In the genomic region with DNA sequence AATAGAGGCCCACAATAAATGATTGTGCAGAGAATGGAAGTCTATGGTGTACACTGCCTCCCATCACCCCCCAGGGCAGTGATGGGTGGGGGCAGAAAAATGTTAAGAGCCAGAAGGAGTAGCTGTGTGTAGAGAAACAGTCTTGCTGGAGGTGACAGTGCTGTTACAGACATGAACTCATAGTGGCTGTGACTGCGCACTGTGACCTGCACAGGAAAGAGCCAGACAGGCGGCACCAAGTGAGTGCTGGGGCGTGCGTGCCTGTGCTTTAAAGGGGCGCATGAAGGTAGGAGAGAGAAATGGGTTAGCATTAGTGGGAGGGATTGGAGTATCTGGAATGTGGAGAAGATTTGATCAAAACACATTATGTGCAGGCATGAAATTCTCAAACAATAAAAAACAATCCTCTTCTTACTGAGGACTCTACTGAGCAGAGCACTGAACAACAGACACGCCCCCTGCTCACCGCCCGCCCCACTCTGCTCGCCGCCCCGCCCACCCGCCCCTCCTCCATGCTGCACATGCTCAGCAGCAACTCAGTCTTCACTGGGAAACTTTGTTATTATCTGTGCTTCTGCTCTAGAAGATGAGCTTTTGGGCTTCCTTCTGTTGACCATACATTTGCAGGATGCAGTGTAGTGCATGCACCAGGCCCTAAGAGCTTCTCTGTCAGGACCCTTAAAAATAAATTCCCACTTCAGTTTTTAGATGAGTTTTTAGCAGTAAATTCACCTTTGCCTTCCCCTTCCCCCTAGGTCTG, we compare ENCODE assay signal across 10 mouse cellular contexts. TPM values are rescaled to one million over a fixed set of nuclear protein-coding genes. Genes with fewer than 3 reads are reported as not detected.
A peak's percentile ranks its signal among the peaks of the same experiment; 100 is the strongest.
DNase-seq lines count a peak whose midpoint lies in the region; ATAC-seq and TF ChIP-seq lines count a peak whose summit lies in the region.
"Had no signal": no experiment of that assay in that cellular context is flagged by ENCODE, and none has a peak within 500 bp of the region (broad histone marks: within the 10 kb centered on the region; RNA-seq: fewer than 3 reads in every experiment).

No protein-coding gene starts in this region.

- ATAC-seq in megakaryocyte, adult 5-6 weeks (ENCODE audit: poor library complexity, severe bottlenecking) = no peak
- peak; percentile 82 for ATAC-seq in hindbrain, embryonic 12.5 days (ENCODE audit: low FRiP score)
- ATAC-seq in limb, embryonic 14.5 days (ENCODE audit: low FRiP score, low read depth) = peak; percentile 84
- ATAC-seq in stomach, embryonic 15.5 days (ENCODE audit: insufficient read depth, low FRiP score, low read depth) = no peak; the same call in 1 of the 2 replicates

- peak overlapping the region; percentile 38 for H3K4me3 ChIP-seq in megakaryocyte, embryonic 14.5 days (replicated peaks)
- H3K4me3 ChIP-seq in hindbrain, embryonic 12.5 days = peak overlapping the region; percentile 17
- H3K4me3 ChIP-seq in limb, embryonic 14.5 days (replicated peaks; ENCODE audit: low read length) = 0 out of 2 replicates have a peak overlapping the region, but pooled peaks have one; percentile 11
- no peak overlapping the region for H3K4me3 ChIP-seq in stomach, embryonic 15.5 days (replicated peaks)

- no peaks in the 10 kb centered on the region for H3K4me1 ChIP-seq in megakaryocyte, embryonic 14.5 days
- H3K4me1 ChIP-seq in hindbrain, embryonic 12.5 days = peaks cover 7% of the 10 kb centered on the region; the same call in 1 of the 2 replicates
- peaks cover 4% of the 10 kb centered on the region; the same call in 1 of the 2 replicates for H3K4me1 ChIP-seq in limb, embryonic 14.5 days (ENCODE audit: control insufficient read depth, insufficient read depth, low read length)
- H3K4me1 ChIP-seq in stomach, embryonic 15.5 days = no peaks in the 10 kb centered on the region

- peak overlapping the region; percentile 53 for H3K27ac ChIP-seq in hindbrain, embryonic 12.5 days
- no peak overlapping the region for H3K27ac ChIP-seq in limb, embryonic 14.5 days (replicated peaks; ENCODE audit: low read depth, low read length)
- no peak overlapping the region for H3K27ac ChIP-seq in stomach, embryonic 15.5 days

- no peaks in the 10 kb centered on the region for H3K36me3 ChIP-seq in megakaryocyte, embryonic 14.5 days (replicated peaks; ENCODE audit: low read length)
- H3K36me3 ChIP-seq in hindbrain, embryonic 12.5 days = no peaks in the 10 kb centered on the region
- H3K36me3 ChIP-seq in limb, embryonic 14.5 days (ENCODE audit: control insufficient read depth, insufficient read depth, low read length) = no peaks in the 10 kb centered on the region
- no peaks in the 10 kb centered on the region for H3K36me3 ChIP-seq in stomach, embryonic 15.5 days

- H3K9me3 ChIP-seq in megakaryocyte, embryonic 14.5 days = peaks cover 49% of the 10 kb centered on the region
- 0 out of 2 replicates have a peak, but pooled peaks cover 3% of the 10 kb centered on the region for H3K9me3 ChIP-seq in hindbrain, embryonic 12.5 days (replicated peaks)
- H3K9me3 ChIP-seq in limb, embryonic 14.5 days (ENCODE audit: control insufficient read depth, low read length) = no peaks in the 10 kb centered on the region
- no peaks in the 10 kb centered on the region for H3K9me3 ChIP-seq in stomach, embryonic 15.5 days

- intact Hi-C loops in gastrocnemius, postnatal 36 days (cut with DNase I) = no loop called here

- H3K9ac ChIP-seq in hindbrain, embryonic 12.5 days = no peak overlapping the region
- H3K9ac ChIP-seq in limb, embryonic 14.5 days (ENCODE audit: low read depth, low read length, severe bottlenecking) = no peak overlapping the region
- H3K9ac ChIP-seq in stomach, embryonic 15.5 days = no peak overlapping the region

- peak; percentile 42 for DNase-seq in limb, embryonic 14.5 days (ENCODE audit: low spot score)
- DNase-seq in thymus, adult 18-20 months = no peak
- no peak for DNase-seq in cerebellum, postnatal 4 days (ENCODE audit: low spot score in 2 of 2)
- no peak for DNase-seq in gastrocnemius, postnatal 36 days

- no peak for TF ChIP-seq POLR2A in limb, embryonic 14.5 days (IDR thresholded peaks at IDR 0.05; ENCODE audit: borderline replicate concordance, extremely low read depth, insufficient read depth, insufficient read length)

- H3K4me2 ChIP-seq in hindbrain, embryonic 12.5 days (replicated peaks) = peak overlapping the region; percentile 50
- H3K4me2 ChIP-seq in limb, embryonic 14.5 days (replicated peaks; ENCODE audit: low read depth, low read length, severe bottlenecking) = peak overlapping the region; percentile 42; the same call in 1 of the 2 replicates
- H3K4me2 ChIP-seq in stomach, embryonic 15.5 days = peak overlapping the region; percentile 16; the same call in 1 of the 2 replicates

- peaks cover 25% of the 10 kb centered on the region for H3K27me3 ChIP-seq in megakaryocyte, embryonic 14.5 days (replicated peaks)
- no peaks in the 10 kb centered on the region for H3K27me3 ChIP-seq in hindbrain, embryonic 12.5 days
- H3K27me3 ChIP-seq in limb, embryonic 14.5 days (ENCODE audit: control insufficient read depth, insufficient read depth, low read length) = no peaks in the 10 kb centered on the region
- H3K27me3 ChIP-seq in stomach, embryonic 15.5 days (replicated peaks) = no peaks in the 10 kb centered on the region

- 26% methylated on average over 12 of the region's 12 CpGs for WGBS in hindbrain, embryonic 12.5 days
- WGBS in limb, embryonic 14.5 days = 39% methylated on average over 12 of the region's 12 CpGs
- WGBS in stomach, embryonic 15.5 days = 36% methylated on average over 12 of the region's 12 CpGs

RNA-seq across cellular contexts. Expression of a gene that starts 31.6 kb away (rescaled TPM):
- not detected in 2 replicates for polyA plus RNA-seq in megakaryocyte, embryonic 14.5 days (2012; ENCODE audit: insufficient read depth, low replicate concordance)
- total RNA-seq in megakaryocyte, adult 5-6 weeks (2015) = not detected in 2 replicates
- not detected in 2 replicates for total RNA-seq in megakaryocyte, adult 5-6 weeks (2017)
- not detected in 2 replicates for polyA plus RNA-seq in hindbrain, embryonic 12.5 days (2016; fragmentation: Nextera tagmentation; extraction: Ambion mirVana)
- polyA plus RNA-seq in limb, embryonic 14.5 days (2012; rRNA removed) = not detected in 2 replicates
- not detected in 2 replicates for polyA plus RNA-seq in limb, embryonic 14.5 days (2014; fragmentation: Nextera tagmentation; extraction: Ambion mirVana)
- not detected in 2 replicates for polyA plus RNA-seq in stomach, embryonic 15.5 days (2015; fragmentation: Nextera tagmentation; extraction: Ambion mirVana)
- total RNA-seq in gastrocnemius, postnatal 36 days (2021) = not detected
- total RNA-seq: common myeloid progenitor, adult 5-6 weeks had no signal
- polyA plus RNA-seq: spleen, adult 2 months had no signal

RNA-seq across cellular contexts. Expression of a gene that starts 41.3 kb away (rescaled TPM):
- 0.30 TPM in 1 of 2 replicates, not detected in the other for polyA plus RNA-seq in megakaryocyte, embryonic 14.5 days (2012; ENCODE audit: insufficient read depth, low replicate concordance)
- total RNA-seq in megakaryocyte, adult 5-6 weeks (2015) = 0.07 TPM in 1 of 2 replicates, not detected in the other
- total RNA-seq in megakaryocyte, adult 5-6 weeks (2017) = not detected in 2 replicates
- 0.36 and 0.63 TPM in 2 replicates for polyA plus RNA-seq in hindbrain, embryonic 12.5 days (2016; fragmentation: Nextera tagmentation; extraction: Ambion mirVana)
- polyA plus RNA-seq in limb, embryonic 14.5 days (2012; rRNA removed) = 0.78 and 0.81 TPM in 2 replicates
- 0.23 and 0.40 TPM in 2 replicates for polyA plus RNA-seq in limb, embryonic 14.5 days (2014; fragmentation: Nextera tagmentation; extraction: Ambion mirVana)
- 0.23 and 0.27 TPM in 2 replicates for polyA plus RNA-seq in stomach, embryonic 15.5 days (2015; fragmentation: Nextera tagmentation; extraction: Ambion mirVana)
- not detected for total RNA-seq in gastrocnemius, postnatal 36 days (2021)
- polyA plus RNA-seq: spleen, adult 2 months had no signal

RNA-seq across cellular contexts. Expression of a gene that starts 45.9 kb away (rescaled TPM):
- 15.5 TPM in 1 of 2 replicates, not detected in the other for polyA plus RNA-seq in megakaryocyte, embryonic 14.5 days (2012; ENCODE audit: insufficient read depth, low replicate concordance)
- total RNA-seq in megakaryocyte, adult 5-6 weeks (2015) = 371 and 395 TPM in 2 replicates
- 580 and 630 TPM in 2 replicates for total RNA-seq in megakaryocyte, adult 5-6 weeks (2017)
- polyA plus RNA-seq in hindbrain, embryonic 12.5 days (2016; fragmentation: Nextera tagmentation; extraction: Ambion mirVana) = 524 and 615 TPM in 2 replicates
- polyA plus RNA-seq in limb, embryonic 14.5 days (2012; rRNA removed) = 162 and 174 TPM in 2 replicates
- 598 and 677 TPM in 2 replicates for polyA plus RNA-seq in limb, embryonic 14.5 days (2014; fragmentation: Nextera tagmentation; extraction: Ambion mirVana)
- polyA plus RNA-seq in stomach, embryonic 15.5 days (2015; fragmentation: Nextera tagmentation; extraction: Ambion mirVana) = 711 and 748 TPM in 2 replicates
- total RNA-seq in gastrocnemius, postnatal 36 days (2021) = 100 to 1,000 TPM; 710 to 772 TPM

Comparison
In these comparisons a context has a peak if more than half of its experiments do, and no peak if none do; other contexts are left out.
1. ATAC-seq: peak in hindbrain, embryonic 12.5 days (single experiment) and limb, embryonic 14.5 days (single experiment); none in megakaryocyte, adult 5-6 weeks (single experiment) and stomach, embryonic 15.5 days (single experiment).
2. Peak in every context shown above with its lines, with median percentiles within 50 percentile points of each other: H3K4me2 ChIP-seq.